Mouse (Mus musculus): Measurements from ENCODE around the gene Gm49510.

Gene Gm49510

GRCm38 (mm10) chr15:78899409-78899739 is at the start of gene Gm49510:
Gene Gm49510 (plus strand): TSS chr15:78899667.
- DNase-seq, result no peak

GRCm38 (mm10) chr15:78850059-78850824 is 49.2 kb upstream of the Gm49510 start:
- no peak for DNase-seq

GRCm38 (mm10) chr15:78850944-78851343 is 48.5 kb upstream of the Gm49510 start:
- no peak for DNase-seq

GRCm38 (mm10) chr15:78851505-78852153 is 47.8 kb upstream of the Gm49510 start:
- DNase-seq, result peak; percentile 85 to 89

GRCm38 (mm10) chr15:78855303-78855965 is 44.0 kb upstream of the Gm49510 start, which contains the start of gene Lgals2:
Gene Lgals2 (minus strand): TSS chr15:78855529.
- DNase-seq, result no peak

GRCm38 (mm10) chr15:78857009-78857408 is 42.5 kb upstream of the Gm49510 start:
- DNase-seq, result no peak

GRCm38 (mm10) chr15:78859311-78859710 is 40.2 kb upstream of the Gm49510 start:
- DNase-seq, result no peak

- DNase-seq, result peak; percentile 31 to 46
Measured at GRCm38 (mm10) chr15:78859714-78860113, 39.8 kb upstream of the Gm49510 start.

GRCm38 (mm10) chr15:78862280-78862679 is 37.2 kb upstream of the Gm49510 start:
- no peak for DNase-seq

- no peak for DNase-seq
Measured at GRCm38 (mm10) chr15:78863154-78863553, 36.3 kb upstream of the Gm49510 start.

- peak; percentile 37 to 55 for DNase-seq
Measured at GRCm38 (mm10) chr15:78863852-78864253, 35.6 kb upstream of the Gm49510 start.

- DNase-seq, result no peak
Measured at GRCm38 (mm10) chr15:78868398-78868797, 31.1 kb upstream of the Gm49510 start.

GRCm38 (mm10) chr15:78868826-78869233 is 30.6 kb upstream of the Gm49510 start:
- DNase-seq, result no peak

- peak in 1 of 2 experiments; percentile 24 for DNase-seq
Measured at GRCm38 (mm10) chr15:78869775-78870174, 29.7 kb upstream of the Gm49510 start.

GRCm38 (mm10) chr15:78872021-78872608 is 27.4 kb upstream of the Gm49510 start:
- DNase-seq, result no peak

- no peak for DNase-seq
Measured at GRCm38 (mm10) chr15:78873803-78874435, 25.5 kb upstream of the Gm49510 start.

GRCm38 (mm10) chr15:78874989-78875388 is 24.5 kb upstream of the Gm49510 start:
- DNase-seq, result no peak

- DNase-seq, result no peak
Measured at GRCm38 (mm10) chr15:78875537-78875936, 23.9 kb upstream of the Gm49510 start.

- DNase-seq, result peak; percentile 70 to 74
Measured at GRCm38 (mm10) chr15:78876258-78876696, 23.2 kb upstream of the Gm49510 start.

- peak; percentile 90 to 91 for DNase-seq
Measured at GRCm38 (mm10) chr15:78876991-78877809, 22.3 kb upstream of the Gm49510 start, which contains the start of gene Gga1. Gene Gga1 (plus strand): TSS chr15:78877190.

- DNase-seq, result no peak
Measured at GRCm38 (mm10) chr15:78877810-78878390, 21.6 kb upstream of the Gm49510 start.
